Mouse (Mus musculus): Measurements from ENCODE around the gene Rrp1. TPM values are rescaled to one million over a fixed set of nuclear protein-coding genes. Genes with fewer than 3 reads are reported as not detected.
"Not testable (repeated sequence)": the region's sequence is repeated elsewhere in the genome, so short reads cannot be mapped to it uniquely, and the experiment has no call there.

Gene Rrp1
- polyA plus RNA-seq, 1 experiment from 2014 or later = 316 TPM

GRCm38 (mm10) chr10:78367586-78367985 lies 45.3 kb downstream of the Rrp1 start:
- no peak overlapping the region for H3K4me3 ChIP-seq (replicated peaks)
- H3K27me3 ChIP-seq = no peaks in the 10 kb centered on the region
- H3K9me3 ChIP-seq (replicated peaks) = no peaks in the 10 kb centered on the region
- 62% methylated on average over 4 of the region's 4 CpGs for WGBS
- H3K36me3 ChIP-seq = no peaks in the 10 kb centered on the region
- no peak overlapping the region for H3K9ac ChIP-seq
- H3K4me1 ChIP-seq = peaks cover 13% of the 10 kb centered on the region
- H3K4me2 ChIP-seq = no peak overlapping the region
- H3K27ac ChIP-seq = no peak overlapping the region
- no peak for ATAC-seq (replicated peaks; ENCODE audit: low FRiP score)

- no peak for ATAC-seq (replicated peaks; ENCODE audit: low FRiP score)
- Histone ChIP-seq H3K4me2 (no peak overlapping the region), H3K27ac (0 out of 2 replicates have a peak overlapping the region, but pooled peaks have one; percentile 41)
These were observed 46.0 kb downstream of the Rrp1 start for GRCm38 (mm10) chr10:78366851-78367312.

GRCm38 (mm10) chr10:78366195-78366834 lies 46.5 kb downstream of the Rrp1 start:
- no peak for ATAC-seq (replicated peaks; ENCODE audit: low FRiP score)
- no peak overlapping the region for H3K4me3 ChIP-seq (replicated peaks)
- 0 out of 2 replicates have a peak overlapping the region, but pooled peaks have one; percentile 41 for H3K27ac ChIP-seq
- no peak overlapping the region for H3K4me2 ChIP-seq
- H3K27me3 ChIP-seq = no peaks in the 10 kb centered on the region
- no peaks in the 10 kb centered on the region for H3K9me3 ChIP-seq (replicated peaks)
- H3K9ac ChIP-seq = no peak overlapping the region
- WGBS = 53% methylated on average over 5 of the region's 5 CpGs
- H3K4me1 ChIP-seq = peaks cover 4% of the 10 kb centered on the region
- no peaks in the 10 kb centered on the region for H3K36me3 ChIP-seq

More at GRCm38 (mm10) chr10:78366851-78367312, 46.0 kb downstream of the Rrp1 start:
- 59% methylated on average over 9 of the region's 9 CpGs for WGBS
- no peaks in the 10 kb centered on the region for H3K36me3 ChIP-seq
- no peak overlapping the region for H3K4me3 ChIP-seq (replicated peaks)
- H3K9ac ChIP-seq = no peak overlapping the region
- H3K27me3 ChIP-seq = no peaks in the 10 kb centered on the region
- peaks cover 10% of the 10 kb centered on the region for H3K4me1 ChIP-seq
- no peaks in the 10 kb centered on the region for H3K9me3 ChIP-seq (replicated peaks)

GRCm38 (mm10) chr10:78365555-78365954 lies 47.3 kb downstream of the Rrp1 start:
- H3K36me3 ChIP-seq = no peaks in the 10 kb centered on the region
- H3K27me3 ChIP-seq = no peaks in the 10 kb centered on the region
- no peak overlapping the region for H3K4me3 ChIP-seq (replicated peaks)
- no peak overlapping the region for H3K9ac ChIP-seq
- 84% methylated on average over 6 of the region's 6 CpGs for WGBS
- ATAC-seq (replicated peaks; ENCODE audit: low FRiP score) = no peak
- H3K4me2 ChIP-seq = no peak overlapping the region
- no peaks in the 10 kb centered on the region for H3K9me3 ChIP-seq (replicated peaks)
- no peak overlapping the region for H3K27ac ChIP-seq
- H3K4me1 ChIP-seq = peaks cover 4% of the 10 kb centered on the region

- Histone ChIP-seq H3K36me3 (no peaks in the 10 kb centered on the region), H3K9me3 (replicated peaks) (no peaks in the 10 kb centered on the region), H3K4me1 (peaks cover 4% of the 10 kb centered on the region), H3K9ac (no peak overlapping the region), H3K4me3 (replicated peaks) (no peak overlapping the region), H3K27ac (no peak overlapping the region), H3K27me3 (no peaks in the 10 kb centered on the region), H3K4me2 (no peak overlapping the region)
- ATAC-seq (replicated peaks; ENCODE audit: low FRiP score) = no peak
- WGBS = 84% methylated on average over 2 of the region's 2 CpGs
These were observed 48.7 kb downstream of the Rrp1 start for GRCm38 (mm10) chr10:78364106-78364505.

- Histone ChIP-seq H3K4me2 (no peak overlapping the region), H3K36me3 (no peaks in the 10 kb centered on the region), H3K4me3 (replicated peaks) (no peak overlapping the region), H3K27ac (no peak overlapping the region), H3K9me3 (replicated peaks) (no peaks in the 10 kb centered on the region), H3K4me1 (peaks cover 4% of the 10 kb centered on the region), H3K9ac (no peak overlapping the region), H3K27me3 (no peaks in the 10 kb centered on the region)
- no peak for ATAC-seq (replicated peaks; ENCODE audit: low FRiP score)
- WGBS = 92% methylated on average over 6 of the region's 6 CpGs
These were observed 49.5 kb downstream of the Rrp1 start for GRCm38 (mm10) chr10:78363366-78363765.

- Histone ChIP-seq H3K27me3 (no peaks in the 10 kb centered on the region), H3K36me3 (no peaks in the 10 kb centered on the region), H3K4me3 (replicated peaks) (no peak overlapping the region), H3K4me2 (no peak overlapping the region), H3K9ac (no peak overlapping the region), H3K27ac (no peak overlapping the region), H3K4me1 (peaks cover 4% of the 10 kb centered on the region), H3K9me3 (replicated peaks) (no peaks in the 10 kb centered on the region)
- 87% methylated on average over 2 of the region's 2 CpGs for WGBS
- no peak for ATAC-seq (replicated peaks; ENCODE audit: low FRiP score)
These were observed 50.9 kb downstream of the Rrp1 start for GRCm38 (mm10) chr10:78361951-78362350.

- WGBS = 69% methylated on average over 3 of the region's 3 CpGs
- H3K9me3 ChIP-seq (replicated peaks) = no peaks in the 10 kb centered on the region
- H3K36me3 ChIP-seq = no peaks in the 10 kb centered on the region
- H3K27ac ChIP-seq = no peak overlapping the region
- no peak overlapping the region for H3K4me3 ChIP-seq (replicated peaks)
- ATAC-seq (replicated peaks; ENCODE audit: low FRiP score) = no peak
- H3K27me3 ChIP-seq = no peaks in the 10 kb centered on the region
- no peak overlapping the region for H3K4me2 ChIP-seq
- peaks cover 10% of the 10 kb centered on the region for H3K4me1 ChIP-seq
- H3K9ac ChIP-seq = no peak overlapping the region
These were observed 52.5 kb downstream of the Rrp1 start for GRCm38 (mm10) chr10:78360290-78360711.

GRCm38 (mm10) chr10:78358999-78359398 lies 53.8 kb downstream of the Rrp1 start:
- WGBS = 91% methylated on average over 3 of the region's 3 CpGs
- not testable (repeated sequence) for H3K4me3 ChIP-seq (replicated peaks)

GRCm38 (mm10) chr10:78358266-78358665 lies 54.6 kb downstream of the Rrp1 start:
- H3K4me1 ChIP-seq = peaks cover 21% of the 10 kb centered on the region
- no peaks in the 10 kb centered on the region for H3K27me3 ChIP-seq
- H3K4me2 ChIP-seq = no peak overlapping the region
- no peaks in the 10 kb centered on the region for H3K9me3 ChIP-seq (replicated peaks)
- no peak for ATAC-seq (replicated peaks; ENCODE audit: low FRiP score)
- H3K9ac ChIP-seq = no peak overlapping the region
- no peak overlapping the region for H3K4me3 ChIP-seq (replicated peaks)
- WGBS = 85% methylated on average over 4 of the region's 4 CpGs
- H3K36me3 ChIP-seq = no peaks in the 10 kb centered on the region
- no peak overlapping the region for H3K27ac ChIP-seq

More at GRCm38 (mm10) chr10:78358999-78359398, 53.8 kb downstream of the Rrp1 start:
- H3K4me2 ChIP-seq; ATAC-seq (replicated peaks; ENCODE audit: low FRiP score); H3K9ac ChIP-seq; H3K27ac ChIP-seq; H3K27me3 ChIP-seq; H3K9me3 ChIP-seq (replicated peaks); H3K36me3 ChIP-seq: not testable (repeated sequence)
- H3K4me1 ChIP-seq = peaks cover 15% of the 10 kb centered on the region

GRCm38 (mm10) chr10:78357742-78358141 lies 55.1 kb downstream of the Rrp1 start:
- H3K27ac ChIP-seq = no peak overlapping the region
- H3K36me3 ChIP-seq = no peaks in the 10 kb centered on the region
- 78% methylated on average over 5 of the region's 5 CpGs for WGBS
- no peaks in the 10 kb centered on the region for H3K9me3 ChIP-seq (replicated peaks)
- no peak for ATAC-seq (replicated peaks; ENCODE audit: low FRiP score)
- H3K4me3 ChIP-seq (replicated peaks) = no peak overlapping the region
- peaks cover 26% of the 10 kb centered on the region for H3K4me1 ChIP-seq
- no peak overlapping the region for H3K4me2 ChIP-seq
- H3K27me3 ChIP-seq = no peaks in the 10 kb centered on the region
- H3K9ac ChIP-seq = no peak overlapping the region

GRCm38 (mm10) chr10:78355931-78356593 lies 56.8 kb downstream of the Rrp1 start:
- Histone ChIP-seq H3K9ac (no peak overlapping the region), H3K4me1 (peaks cover 35% of the 10 kb centered on the region), H3K4me3 (replicated peaks) (no peak overlapping the region), H3K27me3 (no peaks in the 10 kb centered on the region), H3K27ac (peak overlapping the region; percentile 69), H3K9me3 (replicated peaks) (no peaks in the 10 kb centered on the region), H3K4me2 (no peak overlapping the region), H3K36me3 (no peaks in the 10 kb centered on the region)
- ATAC-seq (replicated peaks; ENCODE audit: low FRiP score) = peak; percentile 63
- WGBS = 59% methylated on average over 1 of the region's 1 CpGs

Data from kidney, embryonic 15.5 days (tissue).